Mouse (Mus musculus) neural tube, embryonic 11.5 days (tissue): ENCODE results near the gene Fdx1. TPM values are rescaled to one million over a fixed set of nuclear protein-coding genes. Genes with fewer than 3 reads are reported as not detected.

ENCODE experiments used
- ATAC-seq: fragments of 200-750 bp; cut with Nextera tagmentation; 2 replicates; pipeline ENCODE4 v1.8.0; 2017; ENCODE audit warnings: moderate number of reproducible peaks, mild to moderate bottlenecking, moderate TSS enrichment, moderate library complexity; ENCODE audit not compliant: insufficient read depth, low FRiP score, low TSS enrichment
- DNase-seq: peaks from one replicate; pipeline ENCODE4 v3.0.0-alpha.2; 2015; ENCODE audit warnings: low spot score
- H3K27ac ChIP-seq: fragments of 300-500 bp; sonication (generic); 2 replicates; pipeline ENCODE4 v1.5.1; 2014; ENCODE audit warnings: low read depth, mild to moderate bottlenecking, low read length
- H3K27me3 ChIP-seq: fragments of 300-500 bp; sonication (generic); 2 replicates; pipeline ENCODE4 v1.6.1; 2014; ENCODE audit warnings: mild to moderate bottlenecking, low read length, mixed read lengths; ENCODE audit not compliant: control insufficient read depth, insufficient read depth
- H3K36me3 ChIP-seq: fragments of 300-500 bp; sonication (generic); 2 replicates; pipeline ENCODE4 v1.6.1; 2014; ENCODE audit warnings: mild to moderate bottlenecking, low read length, moderate library complexity, mixed read lengths; ENCODE audit not compliant: control insufficient read depth, insufficient read depth
- H3K4me1 ChIP-seq: fragments of 300-500 bp; sonication (generic); 2 replicates; pipeline ENCODE4 v1.6.1; 2014; ENCODE audit warnings: low read length, mixed read lengths; ENCODE audit not compliant: control insufficient read depth, insufficient read depth
- H3K4me2 ChIP-seq: fragments of 300-500 bp; sonication (generic); 2 replicates; pipeline ENCODE4 v1.6.1; 2014; ENCODE audit warnings: low read depth, mild to moderate bottlenecking, moderate library complexity
- H3K4me3 ChIP-seq: fragments of 300-500 bp; sonication (generic); 2 replicates; pipeline ENCODE4 v1.5.1; 2014; ENCODE audit warnings: low read depth, low read length
- H3K9ac ChIP-seq: fragments of 300-500 bp; sonication (generic); 2 replicates; pipeline ENCODE4 v1.6.1; 2014; ENCODE audit warnings: mild to moderate bottlenecking, low read length
- H3K9me3 ChIP-seq: fragments of 300-500 bp; sonication (generic); 2 replicates; pipeline ENCODE4 v1.6.1; 2016; ENCODE audit warnings: low read length; ENCODE audit not compliant: control insufficient read depth
- WGBS: fragments of 180-500 bp; shearing (Covaris S2); extraction: QIAGEN DNeasy Blood & Tissue Kit; methylation state at CpG from one replicate; pipeline ENCODE4 v1.1.7; 2014; 5-methylcytosine and 5-hydroxymethylcytosine counted together
- polyA plus RNA-seq: library from polyadenylated mRNA; unstranded; fragments of >200 nt; fragmentation: Nextera tagmentation; extraction: Ambion mirVana; gene quantifications from 2 replicates; pipeline ENCODE4 v1.2.1, GENCODE M21; 2014

Gene Fdx1
- polyA plus RNA-seq = 41.7 and 46.4 TPM in 2 replicates

- under 1% methylated on average over 81 of the region's 81 CpGs for WGBS
- H3K36me3 ChIP-seq = no peaks in the 10 kb centered on the region
- H3K4me3 ChIP-seq = peak within 1 kb of the TSS; percentile 78
- no peaks in the 10 kb centered on the region for H3K27me3 ChIP-seq
- peak within 1 kb of the TSS; percentile 66 for H3K4me2 ChIP-seq
- H3K27ac ChIP-seq = peak within 1 kb of the TSS; percentile 11; the same call in 1 of the 2 replicates
- H3K4me1 ChIP-seq = no peaks in the 10 kb centered on the region
- DNase-seq (peak; percentile 78), ATAC-seq (peak; percentile 87)
- peak within 1 kb of the TSS; percentile 89 for H3K9ac ChIP-seq
- H3K9me3 ChIP-seq = no peaks in the 10 kb centered on the region
Measured at GRCm38 (mm10) chr9:51962975-51963701, at the start of gene Fdx1. Gene Fdx1 (minus strand): TSS chr9:51963556.

GRCm38 (mm10) chr9:52012781-52013436, 49.6 kb upstream of the Fdx1 start:
- 83% methylated on average over 5 of the region's 5 CpGs for whole genome bisulfite sequencing
- DNase-seq = no peak
- no peak overlapping the region for H3K4me3 ChIP-seq
- no peak overlapping the region for H3K27ac ChIP-seq
- H3K36me3 ChIP-seq = no peaks in the 10 kb centered on the region
- H3K27me3 ChIP-seq = no peaks in the 10 kb centered on the region
- H3K9ac ChIP-seq = no peak overlapping the region
- H3K9me3 ChIP-seq = no peaks in the 10 kb centered on the region
- no peaks in the 10 kb centered on the region for H3K4me1 ChIP-seq
- no peak overlapping the region for H3K4me2 ChIP-seq
- no peak for ATAC-seq

- Histone ChIP-seq H3K27me3 (no peaks in the 10 kb centered on the region), H3K4me1 (no peaks in the 10 kb centered on the region), H3K4me2 (no peak overlapping the region), H3K4me3 (no peak overlapping the region), H3K9me3 (no peaks in the 10 kb centered on the region), H3K27ac (no peak overlapping the region), H3K9ac (no peak overlapping the region), H3K36me3 (no peaks in the 10 kb centered on the region)
- WGBS = 97% methylated on average over 1 of the region's 1 CpGs
- no peak for ATAC-seq
- no peak for DNase-seq
Measured at GRCm38 (mm10) chr9:52012311-52012710, 49.0 kb upstream of the Fdx1 start.

GRCm38 (mm10) chr9:52008511-52008910, 45.2 kb upstream of the Fdx1 start:
- H3K27me3 ChIP-seq = no peaks in the 10 kb centered on the region
- WGBS = 80% methylated on average over 1 of the region's 1 CpGs
- no peak for ATAC-seq

GRCm38 (mm10) chr9:52007341-52007740, 44.0 kb upstream of the Fdx1 start:
- Histone ChIP-seq H3K27me3 (no peaks in the 10 kb centered on the region), H3K9me3 (no peaks in the 10 kb centered on the region), H3K4me2 (no peak overlapping the region), H3K9ac (no peak overlapping the region), H3K27ac (no peak overlapping the region), H3K4me3 (no peak overlapping the region), H3K36me3 (no peaks in the 10 kb centered on the region), H3K4me1 (no peaks in the 10 kb centered on the region)
- DNase-seq = no peak
- no peak for ATAC-seq
- WGBS = 40% methylated on average over 2 of the region's 2 CpGs

More at GRCm38 (mm10) chr9:52008511-52008910, 45.2 kb upstream of the Fdx1 start:
- Histone ChIP-seq H3K36me3 (no peaks in the 10 kb centered on the region), H3K4me2 (no peak overlapping the region), H3K9ac (no peak overlapping the region), H3K4me3 (no peak overlapping the region), H3K27ac (no peak overlapping the region), H3K4me1 (no peaks in the 10 kb centered on the region), H3K9me3 (no peaks in the 10 kb centered on the region)
- DNase-seq = no peak

DNA sequence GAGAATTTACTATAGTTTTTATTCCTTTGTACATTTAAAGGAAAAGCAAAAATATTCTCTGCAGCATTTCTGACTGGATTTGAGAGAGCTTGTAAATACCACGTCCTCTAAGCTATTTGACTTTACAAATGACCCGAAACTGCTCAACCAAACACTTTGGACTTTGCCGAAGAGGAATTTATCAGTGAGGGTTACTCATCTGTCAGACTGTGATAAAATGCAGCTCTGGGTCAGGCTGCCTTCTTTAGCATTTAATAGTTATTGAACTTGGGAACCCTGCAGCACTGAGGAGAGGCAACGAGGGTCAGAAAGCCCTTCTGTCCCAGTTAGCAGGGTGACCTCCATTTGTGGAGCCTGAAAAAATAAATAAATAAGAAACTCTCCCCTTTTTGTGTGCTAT, 40.1 kb upstream of the Fdx1 start:
- 64% methylated on average over 4 of the region's 4 CpGs for WGBS
- DNase-seq = no peak
- Histone ChIP-seq H3K27ac (no peak overlapping the region), H3K9me3 (no peaks in the 10 kb centered on the region), H3K4me1 (no peaks in the 10 kb centered on the region), H3K4me3 (no peak overlapping the region), H3K9ac (no peak overlapping the region), H3K27me3 (no peaks in the 10 kb centered on the region), H3K36me3 (no peaks in the 10 kb centered on the region), H3K4me2 (no peak overlapping the region)
- no peak for ATAC-seq

DNA sequence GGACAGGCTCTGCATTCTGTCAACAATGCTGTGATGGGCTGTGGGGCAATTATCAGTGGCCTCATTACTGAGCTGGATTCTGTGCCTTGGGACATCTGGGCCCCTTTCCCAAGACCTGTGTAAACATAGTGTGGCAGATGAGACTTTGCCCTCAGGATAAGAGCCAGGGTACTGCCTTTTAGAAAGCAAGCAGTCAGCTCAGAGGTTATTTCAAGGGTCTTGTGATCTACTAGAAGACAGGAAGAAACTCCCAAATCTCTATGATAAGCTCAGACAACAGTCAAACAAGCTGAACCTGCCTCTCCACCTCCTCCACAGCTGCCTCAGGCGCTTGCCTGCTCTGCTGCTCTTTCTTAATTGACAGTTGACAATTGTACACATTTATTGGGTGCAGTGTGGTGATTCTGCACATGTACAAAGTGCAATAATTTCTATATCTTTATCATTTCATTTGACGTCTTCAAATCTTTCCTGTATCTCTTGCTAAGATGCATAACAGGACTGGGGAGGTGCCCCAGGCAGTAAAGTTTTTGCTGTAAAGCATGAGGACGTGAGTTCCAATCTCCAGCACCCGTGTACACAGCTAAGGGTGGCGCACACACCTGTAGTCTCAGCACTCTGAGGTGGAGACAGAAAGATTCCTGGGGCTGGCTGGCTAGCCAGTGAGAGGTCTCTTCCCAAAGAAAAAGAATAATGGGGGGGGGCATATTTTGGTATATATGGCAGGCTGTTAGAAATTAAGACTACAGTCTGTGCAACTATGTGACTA, 32.2 kb upstream of the Fdx1 start:
- Histone ChIP-seq H3K4me1 (no peaks in the 10 kb centered on the region), H3K27me3 (no peaks in the 10 kb centered on the region), H3K4me2 (no peak overlapping the region), H3K27ac (no peak overlapping the region), H3K4me3 (no peak overlapping the region), H3K36me3 (no peaks in the 10 kb centered on the region), H3K9ac (no peak overlapping the region), H3K9me3 (no peaks in the 10 kb centered on the region)
- 83% methylated on average over 5 of the region's 5 CpGs for whole genome bisulfite sequencing
- ATAC-seq = no peak
- DNase-seq = no peak

- 93% methylated on average over 5 of the region's 5 CpGs for WGBS
- Histone ChIP-seq H3K27me3 (no peaks in the 10 kb centered on the region), H3K9me3 (no peaks in the 10 kb centered on the region), H3K4me3 (no peak overlapping the region), H3K9ac (no peak overlapping the region), H3K4me2 (no peak overlapping the region), H3K27ac (no peak overlapping the region), H3K36me3 (no peaks in the 10 kb centered on the region), H3K4me1 (no peaks in the 10 kb centered on the region)
- no peak for DNase-seq
- ATAC-seq = no peak
Measured at GRCm38 (mm10) chr9:51994636-51995260, 31.4 kb upstream of the Fdx1 start.
